Mouse (Mus musculus): ENCODE results near the gene Ubtd1.

DNA sequence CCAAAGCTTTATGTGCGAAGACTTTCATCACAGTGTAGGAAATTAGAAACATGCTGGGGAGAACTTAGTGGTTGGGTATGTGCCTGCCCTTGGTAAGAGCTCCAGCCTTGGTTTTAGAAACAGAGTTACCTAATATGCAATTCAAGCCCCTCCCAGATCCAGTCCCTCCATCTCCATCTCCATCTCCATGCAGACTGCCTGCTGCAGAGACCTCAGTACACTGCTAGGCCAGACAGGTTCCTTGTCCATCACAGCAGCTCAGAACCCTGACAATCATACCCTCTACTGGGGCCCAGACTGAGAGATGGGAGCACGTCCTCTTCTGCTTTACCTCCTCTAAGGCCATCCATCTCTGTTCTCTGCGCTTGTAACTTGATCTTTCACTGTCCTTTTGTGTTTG, 27.0 kb downstream of the Ubtd1 start:
- TF ChIP-seq HCFC1 (IDR thresholded peaks at IDR 0.05; ENCODE audit: low read depth, low read length) (no peak), CTCF (conservative IDR thresholded peaks at IDR 0.05 in 1 of 2, IDR thresholded peaks at IDR 0.05 in 1 of 2; ENCODE audit: low read depth in 2 of 2, low read length in 2 of 2) (no peak), RAD21 (IDR thresholded peaks at IDR 0.05; ENCODE audit: low read depth, low read length) (no peak), POLR2A (IDR thresholded peaks at IDR 0.05; ENCODE audit: low read depth, low read length) (no peak), MAX (IDR thresholded peaks at IDR 0.05; ENCODE audit: low read length) (no peak), NRF1 (IDR thresholded peaks at IDR 0.05; ENCODE audit: low read depth, low read length) (no peak), MAZ (IDR thresholded peaks at IDR 0.05; ENCODE audit: low read depth, low read length) (no peak), CHD2 (IDR thresholded peaks at IDR 0.05; ENCODE audit: low read length) (no peak), EP300 (IDR thresholded peaks at IDR 0.05; ENCODE audit: low read length) (no peak)

All from CH12.LX (cell line).